Mouse (Mus musculus) left cerebral cortex, adult 2 months (tissue): ENCODE results near the gene Cdk8. TPM values are rescaled to one million over a fixed set of nuclear protein-coding genes. Genes with fewer than 3 reads are reported as not detected.
"Not testable (repeated sequence)": the region's sequence is repeated elsewhere in the genome, so short reads cannot be mapped to it uniquely, and the experiment has no call there.

Experiments used
- DNase-seq, 2 experiments: peaks; one replicate each; pipeline ENCODE4 v3.0.0; 2021 to 2022; ENCODE audit warnings: low spot score in 2 of 2, mixed read lengths in 1 of 2; ENCODE audit errors: extremely low spot score in 1 of 2
- H3K27ac ChIP-seq: fragments of 200-600 bp; 2 replicates; pipeline ENCODE4 v1.8.1; 2022
- H3K4me3 ChIP-seq: fragments of 200-600 bp; 2 replicates; pipeline ENCODE4 v1.8.1; 2022
- CTCF ChIP-seq: fragments of 200-600 bp; IDR thresholded peaks from 2 replicates; pipeline ENCODE4 v1.8.1; 2022; ENCODE audit warnings: antibody characterized with exemption, mild to moderate bottlenecking, moderate library complexity
- intact Hi-C: fragments of 180-260 bp; cut with DNase I; formaldehyde crosslinking; loops from one replicate; pipeline ENCODE4 v1.15.1; 2025
- long read RNA-seq, 2 experiments: library from polyadenylated mRNA; stranded (forward); transcript quantifications; one replicate each; pipeline ENCODE4 v2.0.0; 2021; ENCODE audit warnings: borderline mapping rate in 2 of 2
- total RNA-seq, 2 experiments: library from RNA; stranded (reverse); gene quantifications; 2 replicates each; pipeline ENCODE4 v1.2.3; 2021

Gene Cdk8
- total RNA-seq: 10 to 100 TPM; 42.6 to 44.0 TPM
- long read RNA-seq, experiment 1, transcript Cdk8-201 (13 exons, 2,973 nt): major isoform, 8 of 20 reads
- long read RNA-seq, experiment 1, partial matches to known transcripts: 2 of 20 reads
- long read RNA-seq, experiment 1, other reads (novel, unspliced or antisense): 10 of 20 reads
- long read RNA-seq, experiment 2, transcript Cdk8-201 (13 exons, 2,973 nt): major isoform, 6 of 13 reads
- long read RNA-seq, experiment 2, partial matches to known transcripts: 1 of 13 reads
- long read RNA-seq, experiment 2, other reads (novel, unspliced or antisense): 6 of 13 reads

GRCm38 (mm10) chr5:146230864-146231654, at the start of gene Cdk8:
Cdk8 (plus strand) TSS chr5:146231230.
- intact Hi-C loops: loop anchor here (1.0 to 5.0 kb wide), 3 partner anchors 10 to 56 kb away; partner anchors contain the start of gene Rnf6
- peak within 1 kb of the TSS; percentile 70 for H3K4me3 ChIP-seq
- DNase-seq: peak; percentile 92 to 95
- peak within 1 kb of the TSS; percentile 94 for H3K27ac ChIP-seq
- no peak for TF ChIP-seq CTCF

- H3K27ac ChIP-seq, H3K4me3 ChIP-seq, intact Hi-C loops, DNase-seq: not testable (repeated sequence)
Observed at GRCm38 (mm10) chr5:146185204-146185603, 45.8 kb upstream of the Cdk8 start, which contains the start of gene 1700001J03Rik. 1700001J03Rik (minus strand) TSS chr5:146185304.

DNA sequence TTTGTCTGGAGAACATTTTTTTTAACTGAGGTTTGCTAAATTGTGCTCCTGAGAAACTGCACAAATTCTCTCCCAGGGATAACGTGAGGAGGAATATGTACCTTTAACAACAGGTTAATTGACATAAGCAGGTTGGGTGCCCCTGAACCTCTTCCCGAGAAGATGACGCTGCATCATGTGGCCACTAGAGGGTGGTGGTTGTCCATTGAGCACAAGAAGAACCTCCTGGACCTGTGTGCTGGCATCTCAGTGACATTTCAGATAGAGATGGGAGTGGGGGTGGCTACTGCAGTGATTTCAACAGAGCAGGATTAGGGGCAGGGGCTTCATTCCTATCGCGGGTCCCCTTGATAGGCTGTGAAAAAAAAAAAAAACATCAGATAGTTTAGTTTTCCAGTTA, 43.6 kb upstream of the Cdk8 start:
- H3K27ac ChIP-seq, H3K4me3 ChIP-seq, intact Hi-C loops: not testable (repeated sequence)
- TF ChIP-seq CTCF: peak; percentile 71
- peak; percentile 50 to 67 for DNase-seq

DNA sequence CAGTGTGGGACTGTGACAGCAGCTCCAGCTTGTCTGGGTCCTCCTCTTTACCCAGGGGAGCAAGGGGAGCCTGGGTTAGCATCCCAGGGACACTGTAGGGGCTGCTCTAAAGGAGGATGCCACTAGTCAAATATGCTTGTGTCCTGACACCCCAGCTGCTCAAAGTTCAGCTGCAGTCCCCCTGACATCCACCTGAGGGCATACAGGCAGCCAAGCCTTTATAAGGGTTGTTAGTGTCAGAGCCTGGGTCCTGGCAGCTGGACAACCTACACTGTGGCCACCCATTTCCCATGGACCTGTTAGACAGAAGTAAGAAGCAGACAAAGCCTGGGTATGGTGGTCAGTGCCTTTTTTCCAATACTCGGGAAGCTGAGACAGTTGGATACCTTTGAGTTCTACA, 42.9 kb upstream of the Cdk8 start:
- Histone ChIP-seq H3K27ac (no peak overlapping the region), H3K4me3 (no peak overlapping the region)
- DNase-seq: no peak
- TF ChIP-seq CTCF: no peak; the same call in 1 of the 2 replicates
- intact Hi-C loops: no loop called here

DNA sequence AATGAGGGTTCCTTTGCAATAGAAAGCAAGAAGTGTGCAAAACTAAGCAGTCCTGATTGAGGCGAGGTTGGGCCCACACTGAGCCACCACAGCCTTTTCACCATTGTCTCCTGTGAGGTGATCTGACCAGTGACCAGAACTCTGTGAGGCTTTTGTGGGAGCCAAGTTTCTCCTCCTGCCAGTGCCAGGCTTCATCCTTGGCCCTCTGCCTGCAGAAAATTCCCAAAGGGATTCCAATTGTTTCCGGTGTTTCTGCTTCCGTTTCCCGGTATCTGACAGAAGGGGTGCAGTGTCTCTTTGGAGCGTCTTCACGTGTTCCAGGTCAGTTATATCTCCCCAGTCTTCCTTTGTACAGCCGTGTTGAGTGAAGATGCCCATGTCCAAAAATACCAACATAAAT, 42.3 kb upstream of the Cdk8 start:
- intact Hi-C loops: no loop called here
- Histone ChIP-seq H3K27ac (no peak overlapping the region), H3K4me3 (no peak overlapping the region)
- TF ChIP-seq CTCF: no peak
- DNase-seq: no peak

DNA sequence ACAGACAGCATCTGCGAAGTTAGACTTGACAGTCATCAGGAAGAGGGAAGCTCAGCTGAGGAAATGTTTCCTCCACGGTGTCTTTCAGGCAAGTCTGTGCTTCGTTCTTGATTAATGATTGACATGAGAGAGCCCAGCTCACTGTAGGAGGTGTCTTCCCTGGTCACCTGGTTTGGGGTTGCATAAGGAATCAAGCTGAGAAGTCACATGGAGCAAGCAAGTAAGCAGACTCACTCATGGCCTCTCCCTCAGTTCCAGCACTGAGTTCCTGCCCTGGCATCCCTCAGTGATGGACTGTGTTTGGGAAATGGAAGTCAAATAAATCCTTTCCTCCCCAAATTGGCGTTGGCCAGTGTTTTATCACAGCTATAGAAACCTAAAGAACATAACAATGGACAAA, 40.9 kb upstream of the Cdk8 start:
- no peak for TF ChIP-seq CTCF
- no peak for DNase-seq
- Histone ChIP-seq H3K27ac (no peak overlapping the region), H3K4me3 (no peak overlapping the region)
- intact Hi-C loops: loop anchor here (10.0 kb wide), 2 partner anchors 285 to 1705 kb away; partner anchors contain the start of gene Slc46a3

DNA sequence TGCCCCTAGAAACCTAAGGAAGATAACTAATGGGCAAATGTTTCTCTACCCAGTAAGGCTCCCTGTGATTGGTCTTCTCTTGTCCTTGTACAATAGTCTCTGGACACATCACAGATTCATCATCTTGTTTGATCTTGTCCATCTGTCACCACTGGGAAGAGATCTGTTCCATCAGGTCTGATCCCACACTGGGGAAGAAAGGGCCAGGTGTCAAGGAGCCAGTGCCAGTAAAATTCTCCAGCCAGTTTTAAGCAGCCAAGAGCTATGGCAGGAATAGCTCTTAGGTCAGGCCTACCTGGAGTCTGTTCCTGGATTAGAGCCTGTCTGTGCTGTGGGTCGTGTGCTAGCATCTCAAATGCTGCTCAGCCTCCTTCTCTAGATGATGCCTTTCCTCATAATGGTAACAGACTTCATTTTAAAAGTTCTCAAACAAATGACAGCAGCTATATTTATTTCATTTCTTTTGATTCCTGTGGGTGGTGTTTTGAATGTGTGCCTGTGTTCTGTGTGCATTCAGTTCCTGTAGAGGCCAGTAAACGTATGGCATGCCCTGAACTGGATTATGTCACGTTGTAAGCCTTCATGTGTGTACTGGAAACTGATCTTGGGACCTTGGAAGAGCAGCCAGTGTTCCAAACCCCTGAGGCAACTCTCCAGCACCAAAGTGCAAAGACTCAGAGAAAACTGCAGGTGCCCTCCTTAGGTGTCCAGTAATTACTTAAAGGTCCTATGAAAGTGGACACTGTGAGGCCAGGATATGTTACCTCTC, 40.3 kb upstream of the Cdk8 start:
- no peak for DNase-seq
- H3K27ac ChIP-seq: no peak overlapping the region
- intact Hi-C loops: loop anchor here (10.0 kb wide), 2 partner anchors 284 to 1704 kb away; partner anchors contain the start of gene Slc46a3
- TF ChIP-seq CTCF: no peak
- no peak overlapping the region for H3K4me3 ChIP-seq

DNA sequence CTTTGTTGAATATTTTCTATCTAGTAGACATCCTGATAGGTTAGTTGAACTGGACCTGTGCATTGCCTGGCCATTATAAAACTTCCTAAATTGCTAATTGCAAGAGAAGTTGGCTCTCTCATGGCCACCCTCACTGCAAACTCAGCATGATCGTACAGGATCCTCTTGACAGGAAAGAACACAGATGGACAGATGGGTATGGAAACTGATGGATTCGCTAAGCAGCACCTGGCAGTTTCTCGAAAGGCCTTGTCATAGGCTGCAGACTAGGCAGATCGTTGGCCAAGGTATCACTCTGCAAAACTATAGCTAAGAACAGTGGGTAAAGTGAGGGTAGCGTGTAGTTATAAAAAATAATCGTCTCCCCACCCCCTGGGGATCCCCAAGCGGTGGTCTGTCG, 37.7 kb upstream of the Cdk8 start:
- H3K4me3 ChIP-seq: no peak overlapping the region
- DNase-seq: no peak
- TF ChIP-seq CTCF: no peak
- no peak overlapping the region for H3K27ac ChIP-seq
- intact Hi-C loops: loop anchor here (10.0 kb wide), 2 partner anchors 281 to 1701 kb away; partner anchors contain the start of gene Slc46a3

DNA sequence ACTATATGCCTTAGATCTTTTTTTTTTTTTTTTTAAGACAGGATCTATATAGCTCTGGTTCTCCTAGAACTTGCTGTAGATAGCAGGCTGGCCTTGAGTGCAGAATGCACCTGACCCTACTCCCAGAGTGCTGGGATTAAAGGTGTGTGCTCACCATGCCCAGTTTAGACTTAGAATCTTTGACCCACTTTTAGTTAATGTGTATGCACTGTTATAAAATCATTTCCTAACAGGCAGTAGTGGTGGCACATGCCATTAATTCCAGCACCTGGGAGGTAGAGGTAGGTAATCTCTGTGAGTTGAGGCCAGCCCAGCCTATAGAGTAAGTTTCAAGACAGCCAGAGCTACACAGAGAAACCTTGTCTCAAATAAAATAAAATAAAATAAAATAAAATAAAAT, 32.0 kb upstream of the Cdk8 start:
- intact Hi-C loops: loop anchor here (10.0 kb wide), 2 partner anchors 276 to 1696 kb away; partner anchors contain the start of gene Slc46a3
- TF ChIP-seq CTCF: no peak
- no peak for DNase-seq
- H3K27ac ChIP-seq: no peak overlapping the region
- no peak overlapping the region for H3K4me3 ChIP-seq

DNA sequence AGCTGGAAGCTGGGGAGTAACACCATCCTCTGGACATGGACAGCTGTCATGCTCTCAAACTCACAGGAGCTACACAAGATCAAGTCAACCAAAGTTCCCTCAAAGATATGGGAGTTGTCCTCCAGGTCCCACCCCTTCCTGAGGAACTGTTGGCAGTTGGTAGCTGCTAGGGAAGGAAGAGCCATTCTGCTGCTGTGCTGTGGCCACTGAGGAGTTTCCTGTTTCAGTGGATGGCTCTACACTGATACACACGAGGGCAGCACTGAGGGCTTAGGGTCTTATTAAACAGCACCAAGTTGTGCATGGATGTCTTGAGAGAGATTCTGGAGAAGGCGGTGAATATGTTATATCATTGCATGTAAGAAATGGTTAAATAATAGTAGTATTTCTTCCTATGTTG, 31.5 kb upstream of the Cdk8 start:
- intact Hi-C loops: loop anchor here (10.0 kb wide), 2 partner anchors 275 to 1695 kb away; partner anchors contain the start of gene Slc46a3
- no peak for DNase-seq
- no peak overlapping the region for H3K27ac ChIP-seq
- TF ChIP-seq CTCF: no peak; the same call in 1 of the 2 replicates
- no peak overlapping the region for H3K4me3 ChIP-seq

- peak; percentile 21 for TF ChIP-seq CTCF
- H3K4me3 ChIP-seq: no peak overlapping the region
- no peak for DNase-seq
- H3K27ac ChIP-seq: no peak overlapping the region
- intact Hi-C loops: no loop called here
Observed at GRCm38 (mm10) chr5:146200580-146200979, 30.4 kb upstream of the Cdk8 start.
